Comparison of ENCODE assay signal across 34 mouse cellular contexts in the genomic region with DNA sequence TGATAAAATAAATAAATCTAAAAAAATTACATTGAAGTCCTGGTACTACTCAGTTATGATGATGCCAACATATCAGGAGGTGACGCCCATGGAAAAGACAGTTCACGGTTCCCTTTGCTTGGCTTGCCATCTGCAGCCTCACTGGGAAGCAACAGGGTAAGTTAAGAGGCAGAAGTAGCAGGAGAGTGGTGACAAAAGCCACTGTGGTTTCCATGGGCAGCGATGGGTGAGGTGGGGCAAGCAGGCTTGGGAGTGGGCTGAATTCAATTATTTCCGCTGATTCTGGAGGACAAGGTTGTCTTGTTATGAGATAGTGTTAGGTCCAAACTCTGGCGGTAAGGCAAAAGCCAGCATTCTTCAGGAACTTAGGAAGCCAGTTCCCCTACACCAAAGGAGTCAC.
"Had no signal": no experiment of that assay in that cellular context is flagged by ENCODE, and none has a peak within 500 bp of the region (broad histone marks: within the 10 kb centered on the region; RNA-seq: fewer than 3 reads in every experiment).

No protein-coding gene starts in this region.

- H3K4me1 ChIP-seq: heart, embryonic 12.5 days; heart, embryonic 13.5 days; heart, embryonic 15.5 days; hindbrain, embryonic 10.5 days; hindbrain, embryonic 12.5 days; hindbrain, embryonic 13.5 days; hindbrain, embryonic 15.5 days; intestine, embryonic 15.5 days; kidney, embryonic 15.5 days had no signal

- ATAC-seq: hindbrain, embryonic 16.5 days; hindbrain, postnatal 0 days; inflammation-experienced regulatory T-cells, adult 6 months; intestine, embryonic 15.5 days; intestine, embryonic 16.5 days; intestine, postnatal 0 days had no signal

- H3K36me3 ChIP-seq: heart, embryonic 12.5 days; heart, embryonic 13.5 days; heart, embryonic 15.5 days; hindbrain, embryonic 10.5 days; hindbrain, embryonic 12.5 days; hindbrain, embryonic 13.5 days; hindbrain, embryonic 15.5 days; intestine, embryonic 15.5 days; kidney, embryonic 15.5 days had no signal

- H3K9ac ChIP-seq: heart, embryonic 12.5 days; heart, embryonic 13.5 days; heart, embryonic 15.5 days; hindbrain, embryonic 12.5 days; hindbrain, embryonic 13.5 days; hindbrain, embryonic 14.5 days; hindbrain, embryonic 15.5 days; intestine, embryonic 15.5 days; kidney, embryonic 15.5 days had no signal

- DNase-seq: heart, postnatal 14 days; heart, postnatal 36 days; heart, postnatal 4 days; kidney, adult 11 months; kidney, adult 18-20 months; kidney, adult 2 months; kidney, adult 8-10 months; kidney, adult 9 months; kidney, postnatal 10 days; kidney, postnatal 14 days; kidney, postnatal 25 days; kidney, postnatal 36 days; kidney, postnatal 4 days; layer of hippocampus, adult 9-11 months; layer of hippocampus, postnatal 36 days had no signal

- H3K9me3 ChIP-seq: heart, embryonic 12.5 days; heart, embryonic 13.5 days; heart, embryonic 15.5 days; hindbrain, embryonic 10.5 days; hindbrain, embryonic 12.5 days; hindbrain, embryonic 13.5 days; hindbrain, embryonic 15.5 days; intestine, embryonic 15.5 days; kidney, embryonic 15.5 days had no signal

- H3K4me2 ChIP-seq: heart, embryonic 11.5 days; heart, embryonic 12.5 days; heart, embryonic 13.5 days; heart, embryonic 15.5 days; hindbrain, embryonic 12.5 days; hindbrain, embryonic 13.5 days; hindbrain, embryonic 14.5 days; hindbrain, embryonic 15.5 days; intestine, embryonic 15.5 days; kidney, embryonic 15.5 days had no signal

- H3K4me3 ChIP-seq: heart, embryonic 12.5 days; heart, embryonic 13.5 days; heart, embryonic 15.5 days; hindbrain, embryonic 10.5 days; hindbrain, embryonic 12.5 days; hindbrain, embryonic 13.5 days; hindbrain, embryonic 15.5 days; intestine, embryonic 15.5 days; kidney, embryonic 15.5 days; layer of hippocampus, adult 2 months; left cerebral cortex, adult 2 months had no signal

- H3K27me3 ChIP-seq: heart, embryonic 12.5 days; heart, embryonic 13.5 days; heart, embryonic 15.5 days; hindbrain, embryonic 15.5 days; intestine, embryonic 15.5 days; kidney, embryonic 15.5 days had no signal

- H3K27ac ChIP-seq: heart, embryonic 13.5 days; heart, embryonic 15.5 days; hindbrain, embryonic 10.5 days; hindbrain, embryonic 12.5 days; hindbrain, embryonic 13.5 days; hindbrain, embryonic 14.5 days; hindbrain, embryonic 15.5 days; hindbrain, postnatal 0 days; intestine, embryonic 15.5 days; kidney, embryonic 15.5 days; kidney, postnatal 0 days; layer of hippocampus, adult 2 months; left cerebral cortex, adult 2 months had no signal
